Mouse (Mus musculus) lung, embryonic 15.5 days (tissue): ENCODE data around the gene Amotl1. TPM values are rescaled to one million over a fixed set of nuclear protein-coding genes. Genes with fewer than 3 reads are reported as not detected.

ENCODE experiments used
- ATAC-seq: fragments of 200-750 bp; cut with Nextera tagmentation; 2 replicates; pipeline ENCODE4 v1.8.0; 2017; ENCODE audit warnings: moderate number of reproducible peaks, borderline replicate concordance; ENCODE audit not compliant: low FRiP score, low TSS enrichment; ENCODE audit errors: extremely low read depth
- H3K27ac ChIP-seq: fragments of 300-500 bp; sonication (generic); 2 replicates; pipeline ENCODE4 v1.5.1; 2015; ENCODE audit warnings: moderate library complexity, mild to moderate bottlenecking, inconsistent platforms
- H3K27me3 ChIP-seq: fragments of 300-500 bp; sonication (generic); 2 replicates; pipeline ENCODE4 v1.6.1; 2015; ENCODE audit warnings: inconsistent platforms
- H3K36me3 ChIP-seq: fragments of 300-500 bp; sonication (generic); 2 replicates; pipeline ENCODE4 v1.6.1; 2015; ENCODE audit warnings: inconsistent platforms
- H3K4me1 ChIP-seq: fragments of 300-500 bp; sonication (generic); 2 replicates; pipeline ENCODE4 v1.6.1; 2015; ENCODE audit warnings: inconsistent platforms
- H3K4me2 ChIP-seq: fragments of 300-500 bp; sonication (generic); 2 replicates; pipeline ENCODE4 v1.6.1; 2015; ENCODE audit warnings: inconsistent platforms, mild to moderate bottlenecking, moderate library complexity
- H3K4me3 ChIP-seq: fragments of 300-500 bp; sonication (generic); 2 replicates; pipeline ENCODE4 v1.5.1; 2015; ENCODE audit warnings: mild to moderate bottlenecking, inconsistent platforms
- H3K9ac ChIP-seq: fragments of 300-500 bp; sonication (generic); 2 replicates; pipeline ENCODE4 v1.6.1; 2015; ENCODE audit warnings: inconsistent platforms
- H3K9me3 ChIP-seq: fragments of 300-500 bp; sonication (generic); 2 replicates; pipeline ENCODE4 v1.6.1; 2016; ENCODE audit warnings: inconsistent platforms
- WGBS: fragments of 180-500 bp; shearing (Covaris S2); methylation state at CpG from one replicate; pipeline ENCODE4 v1.1.7; 2015; 5-methylcytosine and 5-hydroxymethylcytosine counted together
- polyA plus RNA-seq: library from polyadenylated mRNA; unstranded; fragments of >200 nt; fragmentation: Nextera tagmentation; extraction: Ambion mirVana; gene quantifications from 2 replicates; pipeline ENCODE4 v1.2.1, GENCODE M21; 2015

Amotl1 gene
- polyA plus RNA-seq, 1 experiment from 2014 or later: 19.1 TPM

DNA sequence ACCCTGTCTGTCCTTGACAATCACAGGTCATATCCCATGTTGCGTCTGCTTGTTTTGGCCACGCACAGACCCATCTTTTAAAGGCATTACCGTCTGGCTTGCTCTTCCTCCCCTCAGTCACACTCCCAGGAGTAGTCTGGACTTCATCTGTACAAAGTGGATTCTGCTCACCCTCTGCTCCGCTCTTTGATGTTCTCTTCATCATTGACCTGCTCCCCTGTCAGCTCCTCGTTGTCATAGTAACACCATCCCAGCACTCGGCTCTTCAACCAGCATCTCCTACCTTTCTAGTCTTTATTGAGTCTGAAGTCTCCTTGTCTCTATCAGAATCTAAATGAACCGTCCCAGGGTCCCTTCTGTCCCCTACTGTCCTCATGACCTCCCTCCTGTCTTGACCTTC lies 9.3 kb downstream of the Amotl1 start:
- Histone ChIP-seq H3K27me3 (peaks cover 4% of the 10 kb centered on the region; the same call in 1 of the 2 replicates), H3K9me3 (no peaks in the 10 kb centered on the region), H3K36me3 (no peaks in the 10 kb centered on the region), H3K27ac (no peak overlapping the region), H3K4me2 (no peak overlapping the region), H3K4me3 (no peak overlapping the region), H3K4me1 (no peaks in the 10 kb centered on the region), H3K9ac (no peak overlapping the region)
- WGBS: 69% methylated on average over 7 of the region's 7 CpGs
- no peak for ATAC-seq

DNA sequence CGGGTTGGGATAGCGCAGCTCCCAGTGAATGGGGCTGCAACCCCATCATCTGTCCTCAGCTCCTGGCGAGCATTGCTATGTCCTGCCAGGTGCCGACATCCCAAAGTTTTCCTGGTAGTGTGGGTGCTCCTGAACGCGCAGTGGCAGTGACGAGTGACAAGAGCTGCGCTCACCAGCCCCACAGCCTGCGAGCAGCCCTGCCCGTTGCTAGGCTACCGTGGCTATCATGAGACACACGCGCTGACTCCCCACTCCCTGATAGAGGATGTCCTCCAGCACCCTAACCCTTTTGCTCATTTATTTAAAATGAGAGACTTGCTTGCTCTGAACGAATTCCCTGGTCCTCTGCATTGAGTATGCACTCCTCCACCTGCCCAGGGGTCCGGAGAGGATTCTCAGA lies 10.7 kb downstream of the Amotl1 start:
- no peak overlapping the region for H3K4me2 ChIP-seq
- H3K4me1 ChIP-seq: no peaks in the 10 kb centered on the region
- WGBS: 11% methylated on average over 15 of the region's 15 CpGs
- no peak for ATAC-seq
- no peaks in the 10 kb centered on the region for H3K9me3 ChIP-seq
- no peak overlapping the region for H3K4me3 ChIP-seq
- H3K36me3 ChIP-seq: no peaks in the 10 kb centered on the region
- no peak overlapping the region for H3K9ac ChIP-seq
- no peak overlapping the region for H3K27ac ChIP-seq
- peaks cover 4% of the 10 kb centered on the region; the same call in 1 of the 2 replicates for H3K27me3 ChIP-seq

DNA sequence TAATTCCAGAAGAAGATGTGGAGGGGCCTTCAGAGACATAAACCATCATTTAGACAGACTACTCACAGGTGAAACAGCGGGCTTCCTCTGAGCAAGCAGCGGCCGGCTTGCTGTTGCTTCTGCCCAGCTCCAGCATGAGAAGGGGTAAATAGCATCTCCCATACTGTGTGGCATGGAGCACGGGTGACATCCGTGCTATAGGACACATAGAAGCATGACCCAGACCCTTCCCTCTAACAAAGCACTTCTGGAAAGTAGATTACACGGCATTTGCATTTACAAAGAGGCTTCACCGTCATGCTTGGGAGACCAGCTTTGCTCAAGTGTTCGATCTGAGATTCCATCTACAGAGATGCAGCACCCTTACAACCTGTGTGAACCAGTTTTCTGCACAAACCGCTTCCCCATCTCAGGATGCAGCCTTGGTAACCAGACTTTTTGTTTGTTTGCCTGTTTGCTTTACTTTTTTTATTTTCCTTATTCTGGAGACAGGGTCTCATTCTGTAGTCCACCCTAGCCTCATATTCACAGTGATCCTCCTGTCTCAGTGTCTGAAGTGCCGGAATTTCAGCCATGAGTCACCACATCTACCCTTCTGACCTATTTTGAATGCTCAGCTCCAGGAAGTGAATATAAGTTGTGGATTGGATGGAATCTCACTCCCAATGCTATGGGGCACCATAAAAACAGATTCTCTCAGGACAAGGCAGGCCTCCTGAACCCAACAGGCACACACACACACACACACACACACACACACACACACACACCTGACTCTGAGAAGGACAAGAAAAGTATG lies 12.3 kb downstream of the Amotl1 start:
- WGBS: 72% methylated on average over 10 of the region's 10 CpGs

DNA sequence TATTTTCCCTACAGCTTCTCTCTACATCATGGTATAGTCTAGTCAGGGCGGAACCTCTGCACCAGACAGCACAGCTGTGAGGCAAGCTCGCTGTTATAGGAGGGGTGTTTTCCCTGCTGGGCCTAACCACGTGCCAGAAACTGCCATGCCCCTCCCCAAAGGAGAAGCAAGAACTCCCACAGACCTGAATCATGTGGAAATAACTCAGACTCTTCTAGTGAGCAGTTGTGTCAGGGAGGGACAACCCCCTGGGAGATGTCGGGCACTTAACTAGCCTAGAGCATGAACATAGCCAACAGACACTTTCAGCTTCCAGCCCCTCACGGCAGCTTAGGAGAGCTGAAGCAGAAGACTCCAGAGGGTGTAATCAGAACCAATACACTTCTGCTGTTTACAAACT lies 13.1 kb downstream of the Amotl1 start:
- no peak overlapping the region for H3K4me2 ChIP-seq
- H3K4me1 ChIP-seq: no peaks in the 10 kb centered on the region
- 28% methylated on average over 5 of the region's 5 CpGs for WGBS
- H3K9me3 ChIP-seq: no peaks in the 10 kb centered on the region
- no peak overlapping the region for H3K9ac ChIP-seq
- no peaks in the 10 kb centered on the region for H3K36me3 ChIP-seq
- no peak for ATAC-seq
- peaks cover 4% of the 10 kb centered on the region; the same call in 1 of the 2 replicates for H3K27me3 ChIP-seq
- H3K27ac ChIP-seq: no peak overlapping the region
- no peak overlapping the region for H3K4me3 ChIP-seq

More for the DNA sequence above, 12.3 kb downstream of the Amotl1 start:
- no peak overlapping the region for H3K27ac ChIP-seq
- H3K27me3 ChIP-seq: peaks cover 4% of the 10 kb centered on the region; the same call in 1 of the 2 replicates
- H3K4me3 ChIP-seq: no peak overlapping the region
- no peaks in the 10 kb centered on the region for H3K4me1 ChIP-seq
- no peaks in the 10 kb centered on the region for H3K9me3 ChIP-seq
- no peak overlapping the region for H3K4me2 ChIP-seq
- no peak overlapping the region for H3K9ac ChIP-seq
- ATAC-seq: no peak
- H3K36me3 ChIP-seq: no peaks in the 10 kb centered on the region

DNA sequence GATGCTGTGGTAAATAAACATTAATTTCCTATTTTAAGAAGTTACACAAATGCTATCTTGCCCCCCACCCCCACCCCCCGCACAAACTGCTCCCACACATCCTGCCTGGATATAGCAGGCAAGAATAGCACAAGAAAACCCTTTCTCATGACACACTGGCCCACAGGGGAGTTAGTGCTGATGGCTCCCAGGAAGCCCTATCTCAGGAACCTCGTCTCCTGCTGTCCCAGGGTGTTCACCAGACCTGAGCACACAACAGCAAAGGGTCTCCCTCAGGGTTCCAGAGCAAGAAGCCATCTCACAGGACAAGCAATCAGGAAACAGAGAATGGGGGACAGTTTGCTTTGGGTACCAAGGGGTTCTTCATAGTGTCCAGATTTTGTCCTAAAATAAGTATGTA lies 17.3 kb downstream of the Amotl1 start:
- Histone ChIP-seq H3K36me3 (no peaks in the 10 kb centered on the region), H3K9ac (no peak overlapping the region), H3K4me3 (no peak overlapping the region), H3K27me3 (no peaks in the 10 kb centered on the region), H3K4me1 (peaks cover 23% of the 10 kb centered on the region), H3K9me3 (no peaks in the 10 kb centered on the region), H3K4me2 (no peak overlapping the region), H3K27ac (no peak overlapping the region)
- 53% methylated on average over 2 of the region's 2 CpGs for WGBS
- no peak for ATAC-seq

DNA sequence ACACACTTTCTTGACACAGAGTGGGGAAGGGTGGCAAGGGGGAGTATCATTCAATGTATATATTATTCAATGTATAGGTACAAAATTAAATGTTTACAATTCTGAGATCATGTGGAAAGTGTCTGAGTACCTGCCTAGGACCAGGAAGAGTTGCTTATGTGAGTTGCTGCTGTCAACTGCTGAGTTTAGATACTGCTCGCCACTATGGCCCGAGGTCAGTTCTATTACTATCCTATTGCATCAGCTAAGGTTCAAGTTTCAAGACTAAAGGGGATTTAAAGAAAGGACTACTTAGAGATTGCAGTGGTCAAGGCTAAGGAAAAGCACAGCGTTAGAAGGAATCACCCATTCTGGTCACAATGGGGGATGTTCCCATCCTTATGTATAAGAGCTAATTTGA lies 18.9 kb downstream of the Amotl1 start:
- no peak overlapping the region for H3K9ac ChIP-seq
- no peaks in the 10 kb centered on the region for H3K36me3 ChIP-seq
- 88% methylated on average over 3 of the region's 3 CpGs for WGBS
- H3K27ac ChIP-seq: no peak overlapping the region
- no peak overlapping the region for H3K4me2 ChIP-seq
- no peaks in the 10 kb centered on the region for H3K27me3 ChIP-seq
- H3K9me3 ChIP-seq: no peaks in the 10 kb centered on the region
- no peak overlapping the region for H3K4me3 ChIP-seq
- peaks cover 23% of the 10 kb centered on the region for H3K4me1 ChIP-seq
- ATAC-seq: no peak

DNA sequence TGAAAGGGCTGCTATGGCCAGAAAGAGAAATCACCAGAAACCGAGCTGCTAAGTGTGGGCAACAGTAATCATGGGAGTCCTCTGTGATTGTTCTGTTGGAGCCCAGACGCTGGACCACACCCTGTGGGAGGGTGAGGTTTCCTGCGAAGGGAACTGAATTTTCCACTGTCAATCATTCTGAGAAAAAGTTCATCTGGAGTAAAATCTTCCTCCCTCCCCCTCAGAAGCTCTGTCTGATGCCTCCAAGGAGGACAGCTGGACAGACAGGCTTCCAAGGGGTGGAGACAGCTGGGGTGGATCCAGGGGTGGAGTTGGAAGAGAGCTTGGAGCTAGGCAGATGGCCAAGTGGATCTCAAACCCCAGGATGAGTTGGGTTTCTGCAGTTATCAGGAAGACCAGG lies 19.8 kb downstream of the Amotl1 start:
- Histone ChIP-seq H3K36me3 (no peaks in the 10 kb centered on the region), H3K4me3 (no peak overlapping the region), H3K4me2 (no peak overlapping the region), H3K9me3 (no peaks in the 10 kb centered on the region), H3K4me1 (peaks cover 23% of the 10 kb centered on the region), H3K27me3 (no peaks in the 10 kb centered on the region), H3K27ac (no peak overlapping the region), H3K9ac (no peak overlapping the region)
- ATAC-seq: 0 out of 2 replicates have a peak, but pooled peaks have one; percentile 52
- WGBS: 37% methylated on average over 3 of the region's 3 CpGs

DNA sequence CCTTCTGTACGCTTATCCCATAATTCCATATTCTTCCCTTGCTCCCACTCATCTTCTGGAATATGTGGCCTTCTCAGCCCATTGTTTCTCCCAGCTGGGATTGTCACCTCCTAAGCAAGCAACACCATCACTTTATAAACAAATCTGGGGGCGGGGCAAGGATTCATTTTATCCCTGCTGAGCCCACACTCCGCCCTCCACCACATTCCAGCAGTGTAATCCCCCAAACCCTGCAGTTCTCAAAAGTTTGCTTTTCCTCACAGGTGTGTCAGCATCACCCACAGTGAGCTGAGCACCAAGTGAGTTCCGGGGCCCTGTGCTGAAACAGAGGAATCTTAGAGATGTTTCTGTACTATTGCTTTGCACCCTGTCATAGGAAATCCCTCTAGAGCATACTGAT lies 20.9 kb downstream of the Amotl1 start:
- H3K4me3 ChIP-seq: no peak overlapping the region
- no peaks in the 10 kb centered on the region for H3K27me3 ChIP-seq
- no peak overlapping the region for H3K9ac ChIP-seq
- H3K4me2 ChIP-seq: no peak overlapping the region
- no peaks in the 10 kb centered on the region for H3K36me3 ChIP-seq
- H3K9me3 ChIP-seq: no peaks in the 10 kb centered on the region
- no peak for ATAC-seq
- H3K27ac ChIP-seq: no peak overlapping the region
- 22% methylated on average over 4 of the region's 4 CpGs for WGBS
- H3K4me1 ChIP-seq: peaks cover 23% of the 10 kb centered on the region

DNA sequence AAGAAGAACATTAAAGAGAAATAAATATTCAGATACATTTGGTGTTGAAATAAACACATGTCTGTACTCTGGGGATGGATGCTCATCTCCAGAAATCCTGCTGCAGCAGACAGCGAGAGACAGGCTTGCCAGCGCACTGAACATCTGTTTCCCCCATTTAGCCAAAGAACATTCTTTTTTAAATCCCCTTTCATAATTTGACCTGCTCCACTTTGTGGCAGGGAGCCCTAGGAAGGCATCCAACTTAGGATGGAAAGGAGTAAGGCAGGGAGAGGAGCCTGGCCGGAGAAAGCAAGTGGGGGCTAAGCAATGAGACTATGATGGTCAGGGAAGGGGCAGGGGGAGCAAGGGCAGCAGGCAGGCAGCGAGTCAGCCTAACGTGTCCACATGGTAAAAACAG lies 21.6 kb downstream of the Amotl1 start:
- no peak overlapping the region for H3K4me3 ChIP-seq
- no peaks in the 10 kb centered on the region for H3K36me3 ChIP-seq
- no peaks in the 10 kb centered on the region for H3K27me3 ChIP-seq
- H3K27ac ChIP-seq: no peak overlapping the region
- peaks cover 23% of the 10 kb centered on the region for H3K4me1 ChIP-seq
- H3K9ac ChIP-seq: no peak overlapping the region
- no peak overlapping the region for H3K4me2 ChIP-seq
- WGBS: 27% methylated on average over 5 of the region's 5 CpGs
- H3K9me3 ChIP-seq: no peaks in the 10 kb centered on the region
- no peak for ATAC-seq

DNA sequence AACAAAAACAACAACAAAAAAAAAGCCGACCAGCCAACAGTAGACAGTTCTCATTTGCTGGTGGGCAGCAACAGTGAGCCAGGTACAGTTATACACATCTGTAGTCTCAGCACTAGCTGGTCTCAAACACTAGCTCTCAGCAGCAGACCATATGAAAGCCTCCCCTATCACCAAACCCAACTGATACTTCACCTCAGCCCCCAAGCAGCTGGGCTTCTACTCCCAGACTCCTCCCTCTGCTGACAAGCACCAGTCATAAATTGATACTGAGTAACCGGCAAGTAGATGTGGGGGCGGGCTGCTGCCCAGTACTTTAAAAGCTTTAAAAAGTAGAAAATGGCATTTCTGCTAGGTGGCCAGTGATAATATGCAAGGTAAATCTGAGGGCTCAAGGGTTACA lies 22.0 kb downstream of the Amotl1 start:
- Histone ChIP-seq H3K36me3 (no peaks in the 10 kb centered on the region), H3K9me3 (no peaks in the 10 kb centered on the region), H3K27me3 (no peaks in the 10 kb centered on the region), H3K27ac (no peak overlapping the region), H3K4me1 (peaks cover 23% of the 10 kb centered on the region), H3K4me3 (no peak overlapping the region), H3K4me2 (no peak overlapping the region), H3K9ac (no peak overlapping the region)
- ATAC-seq: no peak; the same call in 1 of the 2 replicates
- WGBS: 35% methylated on average over 3 of the region's 3 CpGs

DNA sequence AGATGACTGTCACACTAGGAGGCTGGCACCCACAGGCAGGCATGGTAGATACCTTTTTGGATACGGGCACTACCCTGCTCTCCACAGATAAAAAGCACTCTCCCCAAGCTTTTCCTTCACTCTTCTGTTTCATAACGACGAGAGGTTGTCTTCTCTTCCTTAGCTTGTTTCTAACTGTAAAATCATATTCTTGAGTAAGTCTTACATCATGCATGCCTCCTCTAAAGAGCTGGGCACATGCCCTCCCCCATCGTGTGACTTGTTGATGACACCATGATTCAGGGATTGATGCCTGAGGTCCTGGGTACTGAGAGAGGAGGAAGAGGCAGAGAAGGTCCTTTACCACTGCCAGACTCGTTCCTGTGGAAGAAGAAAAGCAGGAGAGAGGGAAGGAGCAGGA lies 24.7 kb downstream of the Amotl1 start:
- Histone ChIP-seq H3K4me3 (no peak overlapping the region), H3K27me3 (no peaks in the 10 kb centered on the region), H3K4me2 (no peak overlapping the region), H3K27ac (no peak overlapping the region), H3K9ac (no peak overlapping the region), H3K36me3 (no peaks in the 10 kb centered on the region), H3K9me3 (no peaks in the 10 kb centered on the region), H3K4me1 (peaks cover 31% of the 10 kb centered on the region)
- no peak for ATAC-seq
- WGBS: 65% methylated on average over 5 of the region's 5 CpGs

DNA sequence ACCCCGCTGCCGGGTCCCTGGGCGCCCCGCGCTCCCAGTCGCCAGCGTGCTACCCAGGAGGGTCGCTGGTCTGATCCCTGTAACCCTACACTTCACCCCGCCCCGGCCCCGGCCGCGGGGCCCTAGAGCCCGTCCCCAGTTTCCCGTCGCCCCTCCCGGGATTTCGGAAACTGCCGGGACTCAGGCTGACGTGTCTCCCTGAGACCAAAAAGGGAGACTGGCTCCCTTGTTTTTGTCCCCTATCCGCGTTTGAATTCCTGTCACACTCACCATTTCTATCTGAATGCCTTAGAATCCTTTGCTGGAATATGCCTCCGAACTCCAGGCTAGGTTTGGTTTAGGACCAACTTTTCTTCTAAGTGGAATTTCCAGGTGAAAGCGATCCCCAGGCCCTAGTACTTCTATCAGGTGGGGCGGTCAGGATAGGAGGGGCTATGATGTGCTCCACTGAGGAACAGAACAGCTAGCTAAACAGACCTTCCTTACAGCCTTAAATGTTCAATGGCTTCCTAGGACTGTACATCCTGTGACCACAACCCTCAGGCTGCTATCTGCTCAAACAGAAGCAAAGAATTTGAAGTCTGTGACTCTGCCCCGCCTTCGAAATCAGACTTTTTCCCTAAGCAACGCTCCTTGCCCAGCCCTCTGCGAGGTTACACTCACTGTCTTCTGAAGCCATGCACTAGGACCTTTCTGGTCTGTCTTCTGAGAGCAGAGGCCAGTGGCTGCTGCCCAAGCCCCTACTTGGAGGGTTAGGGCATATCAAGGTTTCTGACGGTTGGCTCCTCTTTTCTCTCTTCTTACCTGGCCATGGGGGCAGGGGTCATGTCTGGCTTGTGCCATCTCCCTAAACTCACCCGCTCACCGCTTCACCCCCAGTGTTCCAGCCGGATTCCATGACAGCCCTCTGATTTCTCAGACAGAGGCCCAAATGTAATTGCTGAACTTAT lies 29.6 kb downstream of the Amotl1 start:
- Histone ChIP-seq H3K9me3 (no peaks in the 10 kb centered on the region), H3K36me3 (no peaks in the 10 kb centered on the region), H3K4me3 (peak overlapping the region; percentile 81), H3K4me1 (peaks cover 38% of the 10 kb centered on the region), H3K9ac (peak overlapping the region; percentile 96), H3K27me3 (no peaks in the 10 kb centered on the region), H3K27ac (peak overlapping the region; percentile 82), H3K4me2 (peak overlapping the region; percentile 81)
- peak; percentile 87 for ATAC-seq
- 13% methylated on average over 27 of the region's 33 CpGs for WGBS
